Mouse (Mus musculus) forebrain, embryonic 16.5 days (tissue): ENCODE measurements around the gene E330021D16Rik. TPM values are rescaled to one million over a fixed set of nuclear protein-coding genes. Genes with fewer than 3 reads are reported as not detected.
"Not testable (repeated sequence)": the region's sequence is repeated elsewhere in the genome, so short reads cannot be mapped to it uniquely, and the experiment has no call there.

Experiments used
- ATAC-seq: fragments of 200-750 bp; cut with Nextera tagmentation; 2 replicates; pipeline ENCODE4 v1.8.0; 2017; ENCODE audit warnings: mild to moderate bottlenecking, moderate library complexity
- H3K27ac ChIP-seq: fragments of 300-500 bp; sonication (generic); 2 replicates; pipeline ENCODE4 v1.5.1; 2014; ENCODE audit warnings: low read length, control low read depth
- H3K27me3 ChIP-seq: fragments of 300-500 bp; sonication (generic); replicated peaks from 2 replicates; pipeline ENCODE4 v1.6.1; 2014; ENCODE audit warnings: low read length; ENCODE audit not compliant: control insufficient read depth, insufficient read depth
- H3K36me3 ChIP-seq: fragments of 300-500 bp; sonication (generic); 2 replicates; pipeline ENCODE4 v1.6.1; 2014; ENCODE audit not compliant: control insufficient read depth, insufficient read depth
- H3K4me1 ChIP-seq: fragments of 300-500 bp; sonication (generic); replicated peaks from 2 replicates; pipeline ENCODE4 v1.6.1; 2014; ENCODE audit warnings: low read length; ENCODE audit not compliant: control insufficient read depth, insufficient read depth
- H3K4me2 ChIP-seq: fragments of 300-500 bp; sonication (generic); 2 replicates; pipeline ENCODE4 v1.6.1; 2014; ENCODE audit warnings: mild to moderate bottlenecking, low read length, control low read depth
- H3K4me3 ChIP-seq: fragments of 300-500 bp; sonication (generic); replicated peaks from 2 replicates; pipeline ENCODE4 v1.5.1; 2014; ENCODE audit warnings: mild to moderate bottlenecking, low read length, control low read depth
- H3K9ac ChIP-seq: fragments of 300-500 bp; sonication (generic); replicated peaks from 2 replicates; pipeline ENCODE4 v1.6.1; 2014; ENCODE audit warnings: low read depth, low read length, control low read depth
- H3K9me3 ChIP-seq: fragments of 300-500 bp; sonication (generic); 2 replicates; pipeline ENCODE4 v1.6.1; 2016; ENCODE audit warnings: low read length; ENCODE audit not compliant: control insufficient read depth
- WGBS: fragments of 180-500 bp; shearing (Covaris S2); extraction: QIAGEN DNeasy Blood & Tissue Kit; methylation state at CpG from one replicate; pipeline ENCODE4 v1.1.7; 2014; 5-methylcytosine and 5-hydroxymethylcytosine counted together
- polyA plus RNA-seq: library from polyadenylated mRNA; unstranded; fragments of >200 nt; fragmentation: Nextera tagmentation; extraction: Ambion mirVana; gene quantifications from 2 replicates; pipeline ENCODE4 v1.2.1, GENCODE M21; 2015

The E330021D16Rik gene
- polyA plus RNA-seq, 1 experiment from 2014 or later: not detected

GRCm38 (mm10) chr6:136449270-136449692 lies 33.9 kb upstream of the E330021D16Rik start:
- H3K4me1 ChIP-seq: no peaks in the 10 kb centered on the region
- no peak overlapping the region for H3K4me2 ChIP-seq
- H3K27me3 ChIP-seq: no peaks in the 10 kb centered on the region
- no peak overlapping the region for H3K4me3 ChIP-seq
- WGBS: 79% methylated on average over 9 of the region's 9 CpGs
- no peak overlapping the region for H3K9ac ChIP-seq
- H3K36me3 ChIP-seq: no peaks in the 10 kb centered on the region
- no peak for ATAC-seq
- peaks cover 12% of the 10 kb centered on the region for H3K9me3 ChIP-seq
- H3K27ac ChIP-seq: no peak overlapping the region

DNA sequence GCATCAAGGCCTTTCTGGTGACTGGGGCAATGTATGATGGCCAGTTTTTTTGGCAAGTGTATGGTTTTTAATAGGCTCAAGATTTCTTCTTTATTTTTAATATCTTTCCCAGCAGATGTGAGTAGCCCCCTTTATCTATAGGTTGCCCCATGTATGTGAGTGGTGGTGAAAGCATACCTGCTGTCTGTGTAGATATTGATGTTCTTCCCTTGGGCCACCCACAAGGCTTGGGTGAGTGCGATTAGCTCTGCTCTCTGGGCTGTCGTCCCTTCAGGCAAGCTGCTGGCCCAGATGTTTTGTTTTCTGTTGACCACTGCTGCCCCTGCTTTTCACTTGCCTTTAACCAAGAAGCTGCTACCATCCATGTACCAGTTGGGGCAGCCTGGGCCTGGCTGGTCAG lies 23.8 kb upstream of the E330021D16Rik start:
- H3K27ac ChIP-seq, H3K36me3 ChIP-seq, H3K9ac ChIP-seq, H3K4me2 ChIP-seq, ATAC-seq, H3K4me3 ChIP-seq, H3K27me3 ChIP-seq, H3K4me1 ChIP-seq: not testable (repeated sequence)
- H3K9me3 ChIP-seq: peaks cover 17% of the 10 kb centered on the region
- WGBS: 86% methylated on average over 2 of the region's 2 CpGs

- ATAC-seq, H3K27ac ChIP-seq, H3K4me2 ChIP-seq, H3K4me1 ChIP-seq, H3K9me3 ChIP-seq, H3K36me3 ChIP-seq, H3K27me3 ChIP-seq, H3K4me3 ChIP-seq, H3K9ac ChIP-seq: not testable (repeated sequence)
- 56% methylated on average over 3 of the region's 3 CpGs for WGBS
These were observed 20.8 kb upstream of the E330021D16Rik start for GRCm38 (mm10) chr6:136436151-136436550.

GRCm38 (mm10) chr6:136433573-136433972 lies 18.2 kb upstream of the E330021D16Rik start:
- Histone ChIP-seq H3K27ac (no peak overlapping the region), H3K4me1 (no peaks in the 10 kb centered on the region), H3K4me3 (no peak overlapping the region), H3K9ac (no peak overlapping the region), H3K4me2 (no peak overlapping the region), H3K9me3 (no peaks in the 10 kb centered on the region), H3K36me3 (no peaks in the 10 kb centered on the region), H3K27me3 (no peaks in the 10 kb centered on the region)
- ATAC-seq: no peak
- 91% methylated on average over 6 of the region's 6 CpGs for WGBS

DNA sequence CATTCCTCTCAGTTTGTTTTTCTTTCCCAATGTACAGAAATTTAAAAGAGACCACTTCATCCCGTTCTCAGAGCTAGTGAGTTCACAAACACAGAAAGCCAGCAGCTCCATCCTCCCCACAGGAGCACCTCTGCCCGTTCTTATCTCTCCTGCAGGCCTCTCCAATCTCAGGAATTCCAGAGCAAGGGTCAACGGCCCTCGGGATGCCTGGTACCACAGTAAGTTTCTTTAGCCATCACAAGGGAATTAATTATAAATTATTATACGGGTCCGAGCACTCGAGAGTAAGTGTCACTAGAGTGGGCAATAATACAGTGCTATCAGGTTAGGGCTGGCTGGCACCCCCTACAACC lies 16.5 kb upstream of the E330021D16Rik start:
- no peak overlapping the region for H3K4me2 ChIP-seq
- no peaks in the 10 kb centered on the region for H3K9me3 ChIP-seq
- H3K27me3 ChIP-seq: no peaks in the 10 kb centered on the region
- 48% methylated on average over 7 of the region's 7 CpGs for WGBS
- no peak overlapping the region for H3K27ac ChIP-seq
- no peaks in the 10 kb centered on the region for H3K36me3 ChIP-seq
- no peak overlapping the region for H3K9ac ChIP-seq
- H3K4me1 ChIP-seq: no peaks in the 10 kb centered on the region
- H3K4me3 ChIP-seq: no peak overlapping the region
- no peak for ATAC-seq

GRCm38 (mm10) chr6:136431169-136431895 lies 16.0 kb upstream of the E330021D16Rik start:
- Histone ChIP-seq H3K27ac (no peak overlapping the region), H3K27me3 (no peaks in the 10 kb centered on the region), H3K9ac (no peak overlapping the region), H3K4me2 (no peak overlapping the region), H3K4me1 (no peaks in the 10 kb centered on the region), H3K9me3 (no peaks in the 10 kb centered on the region), H3K36me3 (no peaks in the 10 kb centered on the region), H3K4me3 (no peak overlapping the region)
- no peak for ATAC-seq
- 45% methylated on average over 10 of the region's 10 CpGs for WGBS

GRCm38 (mm10) chr6:136429441-136429840 lies 14.1 kb upstream of the E330021D16Rik start:
- no peak overlapping the region for H3K4me3 ChIP-seq
- ATAC-seq: no peak
- H3K4me2 ChIP-seq: no peak overlapping the region
- no peak overlapping the region for H3K27ac ChIP-seq
- H3K27me3 ChIP-seq: no peaks in the 10 kb centered on the region
- H3K9ac ChIP-seq: no peak overlapping the region
- WGBS: 60% methylated on average over 4 of the region's 4 CpGs
- H3K36me3 ChIP-seq: no peaks in the 10 kb centered on the region
- H3K9me3 ChIP-seq: no peaks in the 10 kb centered on the region
- no peaks in the 10 kb centered on the region for H3K4me1 ChIP-seq

- H3K4me2 ChIP-seq: no peak overlapping the region
- H3K27ac ChIP-seq: no peak overlapping the region
- no peaks in the 10 kb centered on the region for H3K4me1 ChIP-seq
- H3K4me3 ChIP-seq: no peak overlapping the region
- H3K9ac ChIP-seq: no peak overlapping the region
- H3K36me3 ChIP-seq: no peaks in the 10 kb centered on the region
- no peaks in the 10 kb centered on the region for H3K9me3 ChIP-seq
- 85% methylated on average over 5 of the region's 5 CpGs for WGBS
- ATAC-seq: no peak
- no peaks in the 10 kb centered on the region for H3K27me3 ChIP-seq
These were observed 13.0 kb upstream of the E330021D16Rik start for GRCm38 (mm10) chr6:136428412-136428811.

GRCm38 (mm10) chr6:136427240-136427639 lies 11.9 kb upstream of the E330021D16Rik start:
- H3K9ac ChIP-seq: no peak overlapping the region
- ATAC-seq: no peak
- no peak overlapping the region for H3K27ac ChIP-seq
- H3K36me3 ChIP-seq: no peaks in the 10 kb centered on the region
- H3K9me3 ChIP-seq: no peaks in the 10 kb centered on the region
- H3K4me3 ChIP-seq: no peak overlapping the region
- WGBS: 87% methylated on average over 6 of the region's 6 CpGs
- H3K27me3 ChIP-seq: no peaks in the 10 kb centered on the region
- H3K4me1 ChIP-seq: no peaks in the 10 kb centered on the region
- H3K4me2 ChIP-seq: no peak overlapping the region

DNA sequence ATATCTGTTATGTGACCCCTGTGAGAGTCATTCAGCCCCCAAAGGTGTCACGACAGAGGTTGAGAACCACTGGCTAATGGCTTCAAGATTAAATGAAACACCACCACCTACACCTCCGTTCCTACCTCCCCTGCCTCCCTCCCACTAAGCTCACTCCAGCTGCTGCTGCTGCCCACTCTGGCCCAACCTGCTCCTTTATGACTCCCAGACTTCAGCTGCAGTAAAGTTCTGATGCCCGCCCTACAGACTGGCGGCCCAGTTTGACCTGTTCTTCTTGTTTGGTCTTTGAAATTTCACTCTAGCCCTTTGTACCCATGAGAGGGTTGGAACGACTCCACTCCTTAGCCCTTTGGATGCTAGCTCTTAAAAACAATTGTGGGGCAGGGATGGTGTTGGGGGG lies 10.6 kb upstream of the E330021D16Rik start:
- Histone ChIP-seq H3K4me3 (no peak overlapping the region), H3K27me3 (no peaks in the 10 kb centered on the region), H3K9me3 (no peaks in the 10 kb centered on the region), H3K36me3 (no peaks in the 10 kb centered on the region), H3K27ac (no peak overlapping the region), H3K9ac (no peak overlapping the region), H3K4me2 (no peak overlapping the region), H3K4me1 (no peaks in the 10 kb centered on the region)
- 87% methylated on average over 5 of the region's 5 CpGs for WGBS
- ATAC-seq: no peak
